Mouse (Mus musculus): ENCODE measurements around the gene Slc26a9. TPM values are rescaled to one million over a fixed set of nuclear protein-coding genes. Genes with fewer than 3 reads are reported as not detected.

The Slc26a9 gene
- polyA plus RNA-seq, 1 experiment = 4.0 TPM

GRCm38 (mm10) chr1:131703482-131703881, 40.3 kb upstream of the Slc26a9 start:
- Histone ChIP-seq H3K27ac (ENCODE audit: control insufficient read depth, insufficient read depth, low read depth, low read length, poor library complexity) (no peak overlapping the region), H3K4me3 (replicated peaks; ENCODE audit: control insufficient read depth, low read depth, low read length) (no peak overlapping the region), H3K4me1 (ENCODE audit: control insufficient read depth, insufficient read depth, low read length) (peaks cover 3% of the 10 kb centered on the region)
- WGBS = 50% methylated on average over 2 of the region's 2 CpGs
- TF ChIP-seq POLR2A (IDR thresholded peaks at IDR 0.05; ENCODE audit: borderline replicate concordance, control insufficient read depth, low read depth, low read length) (no peak), CTCF (IDR thresholded peaks at IDR 0.05; ENCODE audit: control insufficient read depth, insufficient read depth, low read length) (no peak)

DNA sequence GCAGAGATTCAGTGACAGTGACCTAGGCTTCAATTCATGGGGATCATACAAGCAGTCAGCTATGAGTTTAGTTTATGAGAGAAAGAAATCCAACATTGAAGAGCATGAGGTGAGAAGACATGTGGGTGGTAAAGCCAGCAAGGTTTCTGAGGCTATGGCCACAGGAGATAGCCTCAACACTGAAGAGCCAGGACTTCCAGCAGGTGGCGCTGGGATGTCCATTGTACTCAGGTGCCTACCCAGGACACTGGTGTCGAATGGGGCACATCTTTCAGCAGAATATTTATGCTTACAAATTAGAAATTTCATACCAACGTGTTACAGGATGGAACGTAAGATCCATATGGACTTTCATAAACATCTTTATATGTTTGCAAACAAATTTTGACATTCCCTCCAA, 35.5 kb upstream of the Slc26a9 start:
- TF ChIP-seq POLR2A (IDR thresholded peaks at IDR 0.05; ENCODE audit: borderline replicate concordance, control insufficient read depth, low read depth, low read length) (no peak), CTCF (IDR thresholded peaks at IDR 0.05; ENCODE audit: control insufficient read depth, insufficient read depth, low read length) (peak; percentile 85)
- Histone ChIP-seq H3K4me3 (replicated peaks; ENCODE audit: control insufficient read depth, low read depth, low read length) (no peak overlapping the region), H3K27ac (ENCODE audit: control insufficient read depth, insufficient read depth, low read depth, low read length, poor library complexity) (no peak overlapping the region), H3K4me1 (ENCODE audit: control insufficient read depth, insufficient read depth, low read length) (no peaks in the 10 kb centered on the region; the same call in 1 of the 2 replicates)
- WGBS = 20% methylated on average over 4 of the region's 4 CpGs

DNA sequence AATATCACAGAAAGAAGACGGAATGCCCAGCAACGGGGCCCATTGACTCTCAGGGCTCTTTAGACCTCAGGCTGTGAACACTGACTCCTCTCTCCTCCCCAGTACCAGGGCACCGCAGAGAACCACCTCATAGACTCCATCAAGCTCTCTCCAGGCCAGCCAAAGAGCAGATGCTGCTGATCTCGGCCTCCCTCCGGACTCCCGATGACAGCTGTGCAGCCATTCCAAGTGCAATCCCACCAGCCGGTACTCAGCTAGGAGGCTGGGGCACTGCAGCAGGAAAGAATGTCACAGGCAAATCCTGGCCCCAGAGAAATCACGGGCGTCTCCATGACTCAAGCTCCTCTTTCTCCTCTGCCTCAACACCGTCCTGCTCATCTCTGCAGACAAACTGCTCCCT, 32.3 kb upstream of the Slc26a9 start:
- no peak for TF ChIP-seq POLR2A (IDR thresholded peaks at IDR 0.05; ENCODE audit: borderline replicate concordance, control insufficient read depth, low read depth, low read length)
- no peak for TF ChIP-seq CTCF (IDR thresholded peaks at IDR 0.05; ENCODE audit: control insufficient read depth, insufficient read depth, low read length)
- WGBS = 85% methylated on average over 10 of the region's 10 CpGs
- Histone ChIP-seq H3K27ac (ENCODE audit: control insufficient read depth, insufficient read depth, low read depth, low read length, poor library complexity) (no peak overlapping the region), H3K4me3 (replicated peaks; ENCODE audit: control insufficient read depth, low read depth, low read length) (no peak overlapping the region), H3K4me1 (ENCODE audit: control insufficient read depth, insufficient read depth, low read length) (no peaks in the 10 kb centered on the region)

DNA sequence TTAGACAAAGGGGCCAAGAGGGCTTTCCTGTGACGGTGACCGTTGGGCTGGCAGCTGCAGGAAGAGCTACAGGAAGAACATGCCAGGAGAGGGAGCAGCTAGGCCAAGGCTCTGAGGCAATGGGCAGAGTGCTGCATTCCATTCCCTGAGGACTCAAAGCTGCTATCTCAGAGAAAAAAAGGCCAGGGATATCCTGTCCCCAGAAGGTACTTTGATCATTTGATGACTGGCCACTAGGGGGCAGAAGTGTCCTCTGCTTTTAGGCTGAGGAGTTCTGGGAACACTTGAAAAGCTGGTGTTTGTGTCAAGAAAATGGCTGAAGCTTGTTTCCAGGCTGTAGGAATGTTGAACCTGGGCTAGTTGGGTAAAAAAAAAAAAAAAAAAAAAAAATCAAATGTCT, 31.4 kb upstream of the Slc26a9 start:
- Histone ChIP-seq H3K4me3 (replicated peaks; ENCODE audit: control insufficient read depth, low read depth, low read length) (no peak overlapping the region), H3K4me1 (ENCODE audit: control insufficient read depth, insufficient read depth, low read length) (no peaks in the 10 kb centered on the region), H3K27ac (ENCODE audit: control insufficient read depth, insufficient read depth, low read depth, low read length, poor library complexity) (no peak overlapping the region)
- 44% methylated on average over 2 of the region's 2 CpGs for WGBS
- peak; percentile 49 for TF ChIP-seq CTCF (IDR thresholded peaks at IDR 0.05; ENCODE audit: control insufficient read depth, insufficient read depth, low read length)
- no peak for TF ChIP-seq POLR2A (IDR thresholded peaks at IDR 0.05; ENCODE audit: borderline replicate concordance, control insufficient read depth, low read depth, low read length)

- TF ChIP-seq POLR2A (IDR thresholded peaks at IDR 0.05; ENCODE audit: borderline replicate concordance, control insufficient read depth, low read depth, low read length) (no peak), CTCF (IDR thresholded peaks at IDR 0.05; ENCODE audit: control insufficient read depth, insufficient read depth, low read length) (no peak)
- WGBS = 79% methylated on average over 20 of the region's 20 CpGs
- Histone ChIP-seq H3K27ac (ENCODE audit: control insufficient read depth, insufficient read depth, low read depth, low read length, poor library complexity) (no peak overlapping the region), H3K4me3 (replicated peaks; ENCODE audit: control insufficient read depth, low read depth, low read length) (no peak overlapping the region), H3K4me1 (ENCODE audit: control insufficient read depth, insufficient read depth, low read length) (no peaks in the 10 kb centered on the region)
Observed at GRCm38 (mm10) chr1:131714388-131715337, 29.2 kb upstream of the Slc26a9 start.

DNA sequence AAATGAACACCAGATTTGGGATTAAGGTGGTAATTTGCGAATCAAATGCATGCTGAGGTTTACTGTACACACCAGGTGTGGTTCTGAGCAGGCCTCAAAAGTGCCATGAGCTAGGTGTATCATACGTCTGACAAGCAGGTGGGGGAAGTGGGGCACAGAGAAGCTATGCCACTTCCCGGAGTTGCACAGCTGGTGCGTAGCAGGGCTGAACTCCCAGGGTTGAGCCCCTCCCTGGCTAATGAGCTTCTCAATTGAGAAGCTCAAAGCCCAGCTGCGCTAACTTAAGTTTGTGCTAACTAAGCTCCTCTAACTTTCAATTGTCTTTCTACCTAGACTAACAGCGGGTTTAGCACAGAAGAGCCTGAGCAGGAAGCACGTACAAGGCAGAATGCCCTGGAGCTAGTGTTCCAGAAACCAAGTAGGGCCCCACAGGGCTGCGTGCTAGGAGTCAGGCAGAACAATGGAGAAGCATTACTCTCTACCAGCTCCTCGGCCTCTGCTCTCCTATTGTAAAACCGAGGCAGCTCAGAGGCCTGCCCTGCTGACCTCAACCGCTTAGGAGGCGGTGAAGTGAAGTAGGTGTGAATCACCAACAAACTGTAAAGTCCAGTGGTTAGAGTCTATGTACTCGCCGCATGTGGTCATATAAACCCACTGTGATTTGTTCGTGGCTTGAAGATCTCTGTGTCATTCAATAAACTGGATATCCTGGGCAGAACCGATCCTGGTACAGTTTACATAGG, 24.7 kb upstream of the Slc26a9 start:
- H3K4me3 ChIP-seq (replicated peaks; ENCODE audit: control insufficient read depth, low read depth, low read length) = no peak overlapping the region
- no peak for TF ChIP-seq POLR2A (IDR thresholded peaks at IDR 0.05; ENCODE audit: borderline replicate concordance, control insufficient read depth, low read depth, low read length)
- TF ChIP-seq CTCF (IDR thresholded peaks at IDR 0.05; ENCODE audit: control insufficient read depth, insufficient read depth, low read length) = no peak
- H3K27ac ChIP-seq (ENCODE audit: control insufficient read depth, insufficient read depth, low read depth, low read length, poor library complexity) = no peak overlapping the region
- H3K4me1 ChIP-seq (ENCODE audit: control insufficient read depth, insufficient read depth, low read length) = no peaks in the 10 kb centered on the region
- 81% methylated on average over 16 of the region's 16 CpGs for WGBS

DNA sequence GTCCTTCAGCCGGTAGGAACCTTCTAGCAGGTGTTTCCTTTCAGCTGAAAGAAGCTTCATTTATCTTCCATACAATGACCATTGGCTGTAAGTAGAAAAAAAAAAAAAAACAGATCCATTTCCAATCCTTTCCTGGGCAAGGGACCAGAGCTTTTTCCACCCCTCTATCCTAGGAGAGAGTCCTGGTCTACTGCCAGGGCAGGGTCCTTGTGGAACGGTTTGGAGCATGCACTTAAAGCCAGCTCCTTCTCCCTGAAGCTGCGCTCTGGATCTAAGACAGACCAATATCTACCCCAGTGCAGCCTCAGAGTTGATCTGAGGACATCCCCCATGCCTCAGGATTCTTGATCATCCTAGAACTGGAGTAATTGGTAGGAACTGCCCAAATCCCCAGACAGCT, 21.8 kb upstream of the Slc26a9 start:
- Histone ChIP-seq H3K27ac (ENCODE audit: control insufficient read depth, insufficient read depth, low read depth, low read length, poor library complexity) (no peak overlapping the region), H3K4me1 (ENCODE audit: control insufficient read depth, insufficient read depth, low read length) (no peaks in the 10 kb centered on the region), H3K4me3 (replicated peaks; ENCODE audit: control insufficient read depth, low read depth, low read length) (no peak overlapping the region)
- TF ChIP-seq POLR2A (IDR thresholded peaks at IDR 0.05; ENCODE audit: borderline replicate concordance, control insufficient read depth, low read depth, low read length) (no peak), CTCF (IDR thresholded peaks at IDR 0.05; ENCODE audit: control insufficient read depth, insufficient read depth, low read length) (no peak)
- WGBS = 65% methylated on average over 3 of the region's 3 CpGs

GRCm38 (mm10) chr1:131723549-131723948, 20.3 kb upstream of the Slc26a9 start:
- Histone ChIP-seq H3K4me3 (replicated peaks; ENCODE audit: control insufficient read depth, low read depth, low read length) (no peak overlapping the region), H3K4me1 (ENCODE audit: control insufficient read depth, insufficient read depth, low read length) (no peaks in the 10 kb centered on the region), H3K27ac (ENCODE audit: control insufficient read depth, insufficient read depth, low read depth, low read length, poor library complexity) (no peak overlapping the region)
- TF ChIP-seq CTCF (IDR thresholded peaks at IDR 0.05; ENCODE audit: control insufficient read depth, insufficient read depth, low read length) (no peak), POLR2A (IDR thresholded peaks at IDR 0.05; ENCODE audit: borderline replicate concordance, control insufficient read depth, low read depth, low read length) (no peak)
- 76% methylated on average over 4 of the region's 4 CpGs for WGBS
